Mouse (Mus musculus): ENCODE data around the gene Slit3. TPM values are rescaled to one million over a fixed set of nuclear protein-coding genes. Genes with fewer than 3 reads are reported as not detected.

Slit3 gene
- total and polyA plus RNA-seq, 3 experiments, result not detected

DNA sequence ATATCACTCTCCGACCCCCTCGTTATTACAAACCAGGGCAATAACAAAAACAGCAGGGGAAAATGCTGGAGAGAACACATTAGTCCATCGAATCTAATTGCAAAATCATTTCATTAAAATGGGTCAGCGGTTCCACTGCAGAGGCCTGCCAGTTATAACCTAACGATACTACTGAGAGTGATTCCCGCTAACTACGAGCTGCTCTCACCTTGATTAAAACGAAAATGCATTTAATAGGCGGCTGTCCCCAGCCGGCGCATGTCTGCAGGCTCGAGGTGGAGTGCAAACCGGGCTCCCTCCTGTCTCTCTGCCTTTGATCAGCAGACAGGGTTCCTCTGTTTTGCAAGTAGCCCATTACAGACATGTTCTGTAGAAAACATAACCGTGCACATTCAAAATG is 498.4 kb downstream of the Slit3 start:
- H3K4me1 ChIP-seq (ENCODE audit: control insufficient read depth in 1 of 2, insufficient read depth in 2 of 2, low read length in 2 of 2), result no peaks in the 10 kb centered on the region
- no peak for TF ChIP-seq ZKSCAN1 (IDR thresholded peaks at IDR 0.05; ENCODE audit: low read depth, low read length)
- no peak for TF ChIP-seq HCFC1 (IDR thresholded peaks at IDR 0.05; ENCODE audit: low read depth, low read length)
- TF ChIP-seq TAL1 (IDR thresholded peaks at IDR 0.05; ENCODE audit: low read length), result no peak
- no peak for TF ChIP-seq MEF2A (IDR thresholded peaks at IDR 0.05; ENCODE audit: extremely low read depth, insufficient replicate concordance, low read depth, low read length, poor library complexity, severe bottlenecking)
- no peak for TF ChIP-seq RCOR1 (IDR thresholded peaks at IDR 0.05; ENCODE audit: low read depth, low read length)
- TF ChIP-seq MAZ (IDR thresholded peaks at IDR 0.05; ENCODE audit: low read depth, low read length), result no peak
- no peak for TF ChIP-seq USF2 (IDR thresholded peaks at IDR 0.05; ENCODE audit: borderline replicate concordance in 1 of 2, insufficient read depth in 1 of 2, low read depth in 1 of 2, low read length in 2 of 2)
- TF ChIP-seq UBTF (IDR thresholded peaks at IDR 0.05; ENCODE audit: borderline replicate concordance, insufficient read depth, low read depth, low read length), result no peak
- TF ChIP-seq NELFE (IDR thresholded peaks at IDR 0.05; ENCODE audit: low read depth, low read length), result no peak
- no peak for TF ChIP-seq ZMIZ1 (IDR thresholded peaks at IDR 0.05; ENCODE audit: low read depth, low read length)
- H3K9me3 ChIP-seq (replicated peaks; ENCODE audit: insufficient read depth, low read length), result no peaks in the 10 kb centered on the region
- no peaks in the 10 kb centered on the region for H3K79me2 ChIP-seq (ENCODE audit: control insufficient read depth, insufficient read depth, low read length, poor library complexity)
- no peak overlapping the region for H3K4me3 ChIP-seq (ENCODE audit: control insufficient read depth in 1 of 2, insufficient read depth in 1 of 2, low read depth in 2 of 2, low read length in 2 of 2)
- no peaks in the 10 kb centered on the region for H3K27me3 ChIP-seq (ENCODE audit: control insufficient read depth in 1 of 2, insufficient read depth in 2 of 2, low read length in 2 of 2)
- H3K36me3 ChIP-seq (ENCODE audit: control insufficient read depth in 1 of 2, insufficient read depth in 2 of 2, low read length in 2 of 2), result no peaks in the 10 kb centered on the region
- H3K27ac ChIP-seq (ENCODE audit: control insufficient read depth, low read depth, low read length), result no peak overlapping the region
- H3K9ac ChIP-seq (ENCODE audit: control insufficient read depth, low read depth, low read length, poor library complexity, severe bottlenecking), result no peak overlapping the region
- DNase-seq (ENCODE audit: low read depth, low spot score), result no peak

- H3K79me2 ChIP-seq (ENCODE audit: control insufficient read depth, insufficient read depth, low read length, poor library complexity), result no peaks in the 10 kb centered on the region
- no peak overlapping the region for H3K27ac ChIP-seq (ENCODE audit: control insufficient read depth, low read depth, low read length)
- DNase-seq (ENCODE audit: low read depth, low spot score), result no peak
- H3K9ac ChIP-seq (ENCODE audit: control insufficient read depth, low read depth, low read length, poor library complexity, severe bottlenecking), result no peak overlapping the region
- H3K27me3 ChIP-seq (ENCODE audit: control insufficient read depth in 1 of 2, insufficient read depth in 2 of 2, low read length in 2 of 2), result no peaks in the 10 kb centered on the region
- no peak overlapping the region for H3K4me3 ChIP-seq (ENCODE audit: control insufficient read depth in 1 of 2, insufficient read depth in 1 of 2, low read depth in 2 of 2, low read length in 2 of 2)
- H3K36me3 ChIP-seq (ENCODE audit: control insufficient read depth in 1 of 2, insufficient read depth in 2 of 2, low read length in 2 of 2), result no peaks in the 10 kb centered on the region
- H3K4me1 ChIP-seq (ENCODE audit: control insufficient read depth in 1 of 2, insufficient read depth in 2 of 2, low read length in 2 of 2), result no peaks in the 10 kb centered on the region
- H3K9me3 ChIP-seq (replicated peaks; ENCODE audit: insufficient read depth, low read length), result no peaks in the 10 kb centered on the region
- TF ChIP-seq POLR2AphosphoS2 (IDR thresholded peaks at IDR 0.05; ENCODE audit: low read length) (no peak), MYC (IDR thresholded peaks at IDR 0.05; ENCODE audit: low read depth, low read length) (no peak), MEF2A (IDR thresholded peaks at IDR 0.05; ENCODE audit: extremely low read depth, insufficient replicate concordance, low read depth, low read length, poor library complexity, severe bottlenecking) (no peak), POLR2A (IDR thresholded peaks at IDR 0.05; ENCODE audit: control insufficient read depth in 1 of 2, insufficient read depth in 1 of 2, low read depth in 1 of 2, low read length in 2 of 2, poor library complexity in 1 of 2) (no peak), USF2 (IDR thresholded peaks at IDR 0.05; ENCODE audit: borderline replicate concordance in 1 of 2, insufficient read depth in 1 of 2, low read depth in 1 of 2, low read length in 2 of 2) (no peak), SIN3A (IDR thresholded peaks at IDR 0.05; ENCODE audit: low read length) (no peak), USF1 (IDR thresholded peaks at IDR 0.05; ENCODE audit: low read depth, low read length) (no peak), ZMIZ1 (IDR thresholded peaks at IDR 0.05; ENCODE audit: low read depth, low read length) (no peak), ZKSCAN1 (IDR thresholded peaks at IDR 0.05; ENCODE audit: low read depth, low read length) (no peak), GABPA (IDR thresholded peaks at IDR 0.05; ENCODE audit: low read depth, low read length) (no peak), HCFC1 (IDR thresholded peaks at IDR 0.05; ENCODE audit: low read depth, low read length) (no peak), UBTF (IDR thresholded peaks at IDR 0.05; ENCODE audit: borderline replicate concordance, insufficient read depth, low read depth, low read length) (no peak), E2F4 (IDR thresholded peaks at IDR 0.05; ENCODE audit: borderline replicate concordance, low read depth, low read length) (no peak), JUND (IDR thresholded peaks at IDR 0.05; ENCODE audit: low read depth, low read length) (no peak), POLR2AphosphoS5 (IDR thresholded peaks at IDR 0.05; ENCODE audit: borderline replicate concordance, low read depth, low read length) (no peak), RAD21 (IDR thresholded peaks at IDR 0.05; ENCODE audit: low read depth, low read length) (no peak), MAX (IDR thresholded peaks at IDR 0.05; ENCODE audit: low read length) (no peak), TBP (IDR thresholded peaks at IDR 0.05; ENCODE audit: low read depth, low read length) (no peak)
Measured at GRCm38 (mm10) chr11:35622736-35623135, 501.7 kb downstream of the Slit3 start.

Measured in MEL (cell line).